Mouse (Mus musculus) adrenal gland (tissue): Measurements from ENCODE around the gene Slc40a1.

Source experiments
- intact Hi-C: fragments of 180-260 bp; cut with DNase I; formaldehyde crosslinking; loops from one replicate; pipeline ENCODE4 v1.15.1; 2025

Gene Slc40a1

GRCm38 (mm10) chr1:45890173-45890572 lies 36.1 kb downstream of the Slc40a1 start, which contains the start of gene Gm5269:
Gm5269 (minus strand) TSS chr1:45890273.
- intact Hi-C loops: no loop called here

- intact Hi-C loops: no loop called here
These were observed 39.5 kb downstream of the Slc40a1 start for GRCm38 (mm10) chr1:45886800-45887199.

- intact Hi-C loops: no loop called here
These were observed 42.9 kb downstream of the Slc40a1 start for GRCm38 (mm10) chr1:45883378-45883777.

GRCm38 (mm10) chr1:45882076-45882475 lies 44.2 kb downstream of the Slc40a1 start:
- intact Hi-C loops: no loop called here

GRCm38 (mm10) chr1:45881228-45881832 lies 45.0 kb downstream of the Slc40a1 start:
- intact Hi-C loops: no loop called here

- intact Hi-C loops: no loop called here
These were observed 48.9 kb downstream of the Slc40a1 start for GRCm38 (mm10) chr1:45877463-45877862.

GRCm38 (mm10) chr1:45876450-45877198 lies 49.7 kb downstream of the Slc40a1 start:
- intact Hi-C loops: no loop called here

GRCm38 (mm10) chr1:45875640-45876039 lies 50.7 kb downstream of the Slc40a1 start:
- intact Hi-C loops: no loop called here

GRCm38 (mm10) chr1:45873250-45873649 lies 53.1 kb downstream of the Slc40a1 start:
- intact Hi-C loops: no loop called here

GRCm38 (mm10) chr1:45868479-45869137 lies 57.7 kb downstream of the Slc40a1 start:
- intact Hi-C loops: no loop called here

- intact Hi-C loops: no loop called here
These were observed 58.3 kb downstream of the Slc40a1 start for GRCm38 (mm10) chr1:45868050-45868449.

- intact Hi-C loops: no loop called here
These were observed 59.9 kb downstream of the Slc40a1 start for GRCm38 (mm10) chr1:45866288-45867018.

- intact Hi-C loops: no loop called here
These were observed 60.6 kb downstream of the Slc40a1 start for GRCm38 (mm10) chr1:45865727-45866126.

GRCm38 (mm10) chr1:45865316-45865715 lies 61.0 kb downstream of the Slc40a1 start:
- intact Hi-C loops: no loop called here

GRCm38 (mm10) chr1:45864564-45865014 lies 61.7 kb downstream of the Slc40a1 start:
- intact Hi-C loops: no loop called here

- intact Hi-C loops: no loop called here
These were observed 62.7 kb downstream of the Slc40a1 start for GRCm38 (mm10) chr1:45863641-45864040.

GRCm38 (mm10) chr1:45861162-45861561 lies 65.2 kb downstream of the Slc40a1 start:
- intact Hi-C loops: no loop called here

GRCm38 (mm10) chr1:45860349-45860748 lies 66.0 kb downstream of the Slc40a1 start:
- intact Hi-C loops: no loop called here
